Mouse (Mus musculus) kidney, postnatal 25 days (tissue): Measurements from ENCODE around the gene Yars.

Experiments
- DNase-seq, 2 experiments: peaks; one replicate each; pipeline ENCODE4 v3.0.0; 2021; ENCODE audit warnings: mixed read lengths in 2 of 2

Gene Yars

GRCm38 (mm10) chr4:129251482-129252125, 62.0 kb downstream of the Yars start:
- DNase-seq: peak; percentile 53 to 84

- no peak for DNase-seq
Observed at GRCm38 (mm10) chr4:129252492-129252891, 62.9 kb downstream of the Yars start.

- no peak for DNase-seq
Observed at GRCm38 (mm10) chr4:129254571-129254970, 65.0 kb downstream of the Yars start.

DNA sequence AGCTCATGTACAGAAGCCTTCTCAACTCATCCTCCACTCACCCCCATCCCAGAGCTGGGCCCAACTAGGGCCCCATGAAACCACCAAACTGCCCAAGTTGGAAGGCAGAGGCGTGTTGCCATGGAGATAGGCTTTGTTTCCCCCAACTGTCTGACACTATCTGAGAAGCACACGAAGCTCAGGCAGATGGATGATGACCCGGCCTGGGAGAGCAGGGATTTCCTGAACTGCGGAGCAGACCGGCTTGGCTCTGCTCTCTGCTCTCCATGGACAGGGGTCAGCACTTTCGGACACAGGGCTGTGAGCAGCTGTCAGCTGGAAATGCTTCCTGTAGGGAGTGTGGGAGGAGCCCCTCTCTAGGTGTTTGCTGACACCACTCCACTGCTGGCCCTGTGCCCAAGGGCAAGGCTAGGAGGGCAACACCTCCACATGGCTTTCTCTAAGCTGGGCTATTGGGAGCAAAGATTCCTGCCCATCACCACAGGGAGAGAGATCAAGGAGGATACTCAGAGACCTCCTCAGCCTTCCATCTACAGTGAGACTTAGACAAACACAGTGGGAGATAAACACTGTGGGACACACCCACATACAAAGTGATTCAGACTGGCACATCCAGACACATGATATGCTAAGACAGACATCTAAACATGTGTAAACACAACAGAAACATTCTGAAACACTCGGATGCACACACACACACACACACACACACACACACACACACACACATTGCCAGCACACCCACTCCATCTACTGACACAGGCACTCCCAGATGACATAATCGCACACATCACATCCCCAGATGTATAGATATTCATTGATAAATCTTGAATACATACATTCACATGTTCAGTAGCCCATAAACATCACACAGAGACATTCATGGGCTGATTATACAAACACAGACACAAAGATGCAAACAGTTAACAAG, 67.2 kb downstream of the Yars start:
- peak; percentile 80 to 92 for DNase-seq

DNA sequence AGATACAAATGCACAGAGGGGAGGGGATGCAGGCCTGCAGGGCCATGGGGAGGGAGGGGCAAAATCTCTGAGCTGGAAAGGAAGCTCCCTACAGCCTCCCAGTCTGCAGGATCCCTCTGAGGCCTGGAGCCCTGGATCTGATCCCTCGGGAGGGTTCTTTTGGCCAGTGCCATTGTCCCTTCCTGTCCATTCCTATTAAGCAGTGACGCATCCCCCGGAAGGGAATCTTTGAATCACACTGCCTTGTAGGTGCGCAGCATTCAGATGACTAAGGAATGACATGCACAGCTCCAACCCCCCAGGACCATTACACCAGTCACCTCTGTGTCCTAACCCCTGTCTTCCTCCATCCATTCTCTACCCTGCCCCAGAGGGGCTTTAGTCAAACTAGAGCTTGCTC, 69.5 kb downstream of the Yars start:
- peak; percentile 36 to 59 for DNase-seq

DNA sequence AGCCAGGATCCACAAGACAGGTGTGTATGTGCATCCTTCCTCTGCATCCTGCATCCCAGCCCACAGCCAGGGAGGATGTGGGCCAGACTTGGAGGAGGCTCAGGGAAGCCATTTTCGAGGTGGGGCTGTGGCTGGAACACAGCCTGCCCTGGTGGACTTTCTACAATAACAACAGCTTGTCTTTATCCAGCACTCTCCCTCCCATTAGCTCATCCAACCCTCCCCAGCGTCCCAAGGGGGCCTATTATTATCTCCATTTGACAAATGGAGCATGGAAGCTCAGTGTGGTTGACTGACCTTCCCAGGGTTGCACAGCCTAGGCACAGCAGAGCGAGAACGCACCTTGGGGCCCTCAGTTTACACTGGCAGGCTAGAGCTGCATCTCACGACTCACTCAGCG, 71.1 kb downstream of the Yars start:
- DNase-seq: no peak

- no peak for DNase-seq
Observed at GRCm38 (mm10) chr4:129261196-129261595, 71.6 kb downstream of the Yars start, which contains the start of gene C77080. TSS of gene C77080 (minus strand) at chr4:129261404.

DNA sequence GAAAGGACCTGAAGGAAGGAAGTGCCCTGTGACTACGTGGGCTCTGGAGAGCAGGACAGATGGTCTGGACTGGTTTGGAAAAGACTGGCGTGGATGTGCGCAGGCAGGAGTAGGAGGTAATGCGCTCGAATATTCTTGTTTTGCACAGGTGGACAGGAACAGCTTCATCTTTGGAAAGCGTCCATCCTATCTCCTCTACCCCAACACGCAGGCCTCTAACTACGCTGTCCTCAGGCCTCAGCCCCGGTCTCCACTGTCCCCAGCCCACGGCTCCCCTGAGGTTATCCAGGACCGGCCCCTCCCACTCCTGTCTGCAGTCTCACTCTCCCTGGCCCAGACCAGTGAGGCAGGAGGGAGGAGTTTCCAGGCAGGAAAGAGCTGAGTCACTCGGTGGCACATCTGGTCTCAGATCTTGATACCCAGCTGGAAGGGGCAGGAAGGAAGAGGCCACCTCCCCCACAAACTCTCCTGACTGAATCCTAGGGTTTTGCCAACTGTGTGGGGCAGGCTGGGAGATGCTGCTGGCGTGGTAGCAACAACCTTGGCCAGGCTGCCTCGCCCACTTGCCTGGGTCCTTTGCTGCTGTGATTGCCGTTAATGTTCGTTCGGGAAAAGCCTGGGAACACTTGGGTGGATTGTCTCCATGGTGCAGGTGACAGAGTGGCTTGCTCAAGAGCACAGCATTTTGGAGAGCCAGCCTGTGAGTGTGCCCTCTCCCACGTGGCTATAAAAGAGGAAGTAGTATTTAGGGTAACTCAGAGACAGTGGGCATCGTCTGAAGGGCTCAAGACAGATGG, 73.9 kb downstream of the Yars start:
- peak; percentile 59 to 85 for DNase-seq

DNA sequence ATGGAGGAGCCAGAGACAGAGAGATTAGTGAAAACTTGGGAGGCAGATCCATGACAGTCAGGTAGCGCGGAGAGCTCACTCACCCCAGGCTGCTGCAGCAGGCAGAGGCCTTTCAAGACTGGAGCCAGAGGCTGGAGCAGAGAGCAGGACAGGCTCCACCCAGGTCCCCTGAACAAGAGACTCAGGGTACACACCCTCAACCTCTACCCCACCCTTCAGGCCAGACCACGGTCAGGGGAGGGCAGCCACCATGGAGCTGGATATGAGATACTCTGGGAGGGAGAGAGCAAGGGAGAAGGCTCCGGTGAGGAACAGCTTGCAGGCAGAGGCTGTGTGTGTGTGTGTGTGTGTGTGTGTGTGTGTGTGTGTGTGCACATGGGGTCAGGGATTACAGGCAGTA, 76.6 kb downstream of the Yars start:
- no peak for DNase-seq

- DNase-seq: no peak
Observed at GRCm38 (mm10) chr4:129266821-129267220, 77.3 kb downstream of the Yars start.

DNA sequence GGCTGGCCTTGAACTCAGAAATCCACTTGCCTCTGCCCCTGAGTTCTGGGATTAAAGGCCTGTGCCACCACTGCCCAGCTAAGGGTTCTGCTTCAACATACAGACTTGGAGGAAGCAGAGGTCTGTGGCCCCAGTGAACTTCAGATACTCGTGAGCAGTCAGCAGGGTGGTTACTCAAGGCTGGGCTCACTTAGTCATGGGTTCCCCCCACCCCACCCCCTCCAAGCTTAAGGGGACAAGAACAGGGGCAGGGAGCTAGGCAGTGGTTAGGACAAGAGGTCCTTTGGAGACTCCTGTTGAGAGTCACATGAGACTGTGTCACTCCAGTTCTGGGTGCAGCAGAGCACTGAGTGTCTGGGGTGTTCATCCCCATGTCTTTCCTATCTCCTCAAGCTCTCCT, 79.1 kb downstream of the Yars start:
- DNase-seq: no peak
